Mouse (Mus musculus): ENCODE data around the gene Ggn. TPM values are rescaled to one million over a fixed set of nuclear protein-coding genes. Genes with fewer than 3 reads are reported as not detected.

Gene Ggn
- polyA plus RNA-seq, 1 experiment, result 16.0 TPM

DNA sequence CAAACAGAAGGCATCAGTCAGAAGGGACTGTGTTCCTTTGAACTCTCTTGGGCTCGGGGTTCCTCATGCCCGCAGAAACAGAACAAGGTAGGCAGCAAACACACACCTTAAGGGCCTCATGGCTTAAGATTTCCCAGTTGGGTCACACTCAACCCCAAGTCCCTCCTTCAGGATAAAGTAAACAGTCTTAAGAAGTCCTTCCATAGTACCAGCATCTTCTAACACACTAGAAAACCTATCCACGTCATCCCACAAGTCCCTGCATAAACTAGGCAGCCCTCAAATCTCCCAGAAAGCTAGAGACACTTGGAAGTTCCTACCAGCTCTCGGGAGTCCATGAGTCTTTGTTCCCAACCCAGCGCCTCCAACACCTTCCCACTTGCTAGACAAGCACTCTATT, 7.7 kb upstream of the Ggn start:
- Histone ChIP-seq H3K4me3 (replicated peaks) (no peak overlapping the region), H3K36me3 (replicated peaks; ENCODE audit: low read length) (peaks cover 72% of the 10 kb centered on the region), H3K27me3 (replicated peaks) (peaks cover 11% of the 10 kb centered on the region), H3K9me3 (no peaks in the 10 kb centered on the region), H3K4me1 (peaks cover 19% of the 10 kb centered on the region)
- TF ChIP-seq FLI1 (IDR thresholded peaks at IDR 0.05; ENCODE audit: low read length) (no peak), GATA1 (IDR thresholded peaks at IDR 0.05; ENCODE audit: borderline replicate concordance, low read length) (no peak)

DNA sequence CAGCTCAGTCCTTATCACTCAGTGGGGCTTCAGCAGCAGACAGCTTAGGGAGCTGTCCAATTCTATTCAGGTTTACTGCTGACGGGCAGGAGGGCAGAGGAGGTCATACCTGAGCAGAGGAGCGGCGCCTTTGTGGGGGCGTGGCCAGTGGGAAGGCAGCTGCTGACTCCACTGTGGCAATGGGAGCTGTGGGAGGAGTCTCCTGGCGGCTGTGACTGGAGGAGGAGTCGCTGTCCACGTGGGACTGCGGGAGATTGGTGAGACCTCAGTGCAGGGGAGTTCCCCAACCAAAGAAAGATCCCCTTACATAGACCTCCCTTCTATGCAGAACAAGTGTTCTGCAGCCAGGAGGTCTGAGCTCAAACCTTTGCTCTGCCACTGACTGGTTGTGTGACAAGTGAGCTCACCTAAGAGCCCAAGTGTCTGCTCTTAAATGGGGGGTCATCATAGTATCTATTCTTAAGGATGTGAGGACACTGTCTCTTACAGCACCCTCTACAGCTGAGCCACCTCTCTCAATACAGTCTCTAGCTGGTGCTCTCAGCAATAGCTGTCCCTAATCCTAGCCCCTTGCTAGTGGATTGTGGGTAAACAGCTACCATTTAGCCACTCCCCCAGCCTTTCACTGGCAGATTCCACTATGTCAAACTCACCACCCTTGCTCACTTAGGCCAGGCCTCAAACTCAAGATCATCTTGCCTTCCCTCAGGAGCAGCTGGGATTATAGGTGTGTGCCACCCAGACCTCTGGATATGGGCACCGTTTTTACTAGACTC, 7.1 kb upstream of the Ggn start:
- Histone ChIP-seq H3K36me3 (replicated peaks; ENCODE audit: low read length) (peaks cover 71% of the 10 kb centered on the region), H3K4me3 (replicated peaks) (peak overlapping the region; percentile 70), H3K9me3 (no peaks in the 10 kb centered on the region), H3K4me1 (peaks cover 25% of the 10 kb centered on the region), H3K27me3 (replicated peaks) (peaks cover 10% of the 10 kb centered on the region)
- TF ChIP-seq GATA1 (IDR thresholded peaks at IDR 0.05; ENCODE audit: borderline replicate concordance, low read length) (no peak), FLI1 (IDR thresholded peaks at IDR 0.05; ENCODE audit: low read length) (no peak)

DNA sequence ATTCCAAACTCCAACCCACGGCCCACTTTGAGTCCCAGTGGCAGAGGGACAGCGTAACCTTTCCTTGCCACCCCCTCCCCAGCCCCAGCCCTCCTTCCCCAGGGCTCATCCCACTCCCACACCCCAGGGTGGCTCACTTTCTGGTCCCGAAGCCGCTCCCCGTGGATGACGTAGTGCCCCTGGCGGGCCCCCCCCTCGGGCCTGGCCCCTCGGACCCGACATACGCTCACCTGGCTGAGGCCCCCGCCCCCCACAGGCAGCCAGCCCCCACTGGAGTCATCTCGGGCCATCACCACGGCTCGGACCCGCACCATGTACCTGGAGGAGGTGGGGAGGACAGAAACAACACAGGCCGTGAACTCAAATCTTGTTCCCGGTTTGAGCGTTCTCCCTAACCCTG, 2.4 kb upstream of the Ggn start:
- peaks cover 61% of the 10 kb centered on the region for H3K4me1 ChIP-seq
- H3K27me3 ChIP-seq (replicated peaks), result peaks cover 2% of the 10 kb centered on the region
- no peak overlapping the region for H3K4me3 ChIP-seq (replicated peaks)
- TF ChIP-seq GATA1 (IDR thresholded peaks at IDR 0.05; ENCODE audit: borderline replicate concordance, low read length) (no peak), FLI1 (IDR thresholded peaks at IDR 0.05; ENCODE audit: low read length) (no peak)
- H3K36me3 ChIP-seq (replicated peaks; ENCODE audit: low read length), result peaks cover 53% of the 10 kb centered on the region
- no peaks in the 10 kb centered on the region for H3K9me3 ChIP-seq

DNA sequence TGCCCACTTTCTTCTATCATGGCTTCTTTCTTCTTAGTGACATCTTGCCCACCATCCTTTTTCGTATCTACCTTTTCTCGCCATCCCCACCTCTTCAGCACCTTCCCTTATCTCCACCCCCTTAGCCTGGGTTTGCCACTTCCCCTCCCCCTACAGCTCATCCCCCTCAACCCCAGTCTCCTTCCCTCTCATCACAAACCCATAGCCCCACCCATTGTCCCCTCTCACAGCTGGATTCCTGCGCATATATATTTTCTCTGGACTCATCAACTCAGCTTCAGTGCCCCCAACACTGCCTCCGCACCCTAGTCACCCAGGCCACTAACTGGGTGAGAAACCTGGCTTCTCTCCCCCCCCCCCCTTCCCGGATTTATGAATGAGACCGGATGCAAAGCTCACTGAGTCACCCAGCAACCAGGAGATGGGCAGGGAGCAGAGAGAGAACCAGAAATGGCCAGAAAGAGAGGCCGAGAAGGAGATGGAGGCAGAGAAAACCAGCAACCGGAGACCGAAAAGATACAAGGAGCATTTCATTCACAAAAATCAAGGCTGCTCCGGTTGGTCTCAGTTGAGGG, 1.8 kb upstream of the Ggn start:
- Histone ChIP-seq H3K4me3 (replicated peaks) (peak overlapping the region; percentile 95), H3K27me3 (replicated peaks) (peaks cover 2% of the 10 kb centered on the region), H3K9me3 (no peaks in the 10 kb centered on the region), H3K4me1 (peaks cover 61% of the 10 kb centered on the region), H3K36me3 (replicated peaks; ENCODE audit: low read length) (peaks cover 53% of the 10 kb centered on the region)
- TF ChIP-seq FLI1 (IDR thresholded peaks at IDR 0.05; ENCODE audit: low read length) (no peak), GATA1 (IDR thresholded peaks at IDR 0.05; ENCODE audit: borderline replicate concordance, low read length) (no peak)

DNA sequence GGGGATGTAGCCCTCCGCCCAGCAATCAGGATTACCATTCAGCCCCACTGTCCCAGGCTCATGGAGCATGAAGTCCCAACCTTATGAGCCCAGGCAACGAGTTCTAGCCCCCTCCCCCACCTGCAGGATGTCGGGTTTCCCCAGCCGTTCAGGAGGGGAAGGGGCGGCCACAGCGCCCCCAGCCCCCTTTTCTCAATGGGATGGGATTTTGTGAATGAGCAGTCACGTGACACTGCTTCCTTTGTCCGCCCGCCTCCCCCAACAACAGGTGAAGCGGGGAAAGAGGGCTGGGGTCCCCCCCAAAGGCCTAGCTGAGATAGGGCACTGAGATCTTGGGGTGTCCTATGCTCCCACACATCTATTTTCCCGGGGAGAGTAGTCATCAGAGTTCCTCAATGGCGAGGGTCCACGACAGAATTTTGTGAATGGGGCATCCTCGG, 1.2 kb upstream of the Ggn start:
- Histone ChIP-seq H3K9me3 (no peaks in the 10 kb centered on the region), H3K4me1 (peaks cover 61% of the 10 kb centered on the region), H3K36me3 (replicated peaks; ENCODE audit: low read length) (peaks cover 54% of the 10 kb centered on the region), H3K4me3 (replicated peaks) (peak overlapping the region; percentile 95), H3K27me3 (replicated peaks) (peaks cover 2% of the 10 kb centered on the region)
- TF ChIP-seq GATA1 (IDR thresholded peaks at IDR 0.05; ENCODE audit: borderline replicate concordance, low read length) (no peak), FLI1 (IDR thresholded peaks at IDR 0.05; ENCODE audit: low read length) (no peak)

DNA sequence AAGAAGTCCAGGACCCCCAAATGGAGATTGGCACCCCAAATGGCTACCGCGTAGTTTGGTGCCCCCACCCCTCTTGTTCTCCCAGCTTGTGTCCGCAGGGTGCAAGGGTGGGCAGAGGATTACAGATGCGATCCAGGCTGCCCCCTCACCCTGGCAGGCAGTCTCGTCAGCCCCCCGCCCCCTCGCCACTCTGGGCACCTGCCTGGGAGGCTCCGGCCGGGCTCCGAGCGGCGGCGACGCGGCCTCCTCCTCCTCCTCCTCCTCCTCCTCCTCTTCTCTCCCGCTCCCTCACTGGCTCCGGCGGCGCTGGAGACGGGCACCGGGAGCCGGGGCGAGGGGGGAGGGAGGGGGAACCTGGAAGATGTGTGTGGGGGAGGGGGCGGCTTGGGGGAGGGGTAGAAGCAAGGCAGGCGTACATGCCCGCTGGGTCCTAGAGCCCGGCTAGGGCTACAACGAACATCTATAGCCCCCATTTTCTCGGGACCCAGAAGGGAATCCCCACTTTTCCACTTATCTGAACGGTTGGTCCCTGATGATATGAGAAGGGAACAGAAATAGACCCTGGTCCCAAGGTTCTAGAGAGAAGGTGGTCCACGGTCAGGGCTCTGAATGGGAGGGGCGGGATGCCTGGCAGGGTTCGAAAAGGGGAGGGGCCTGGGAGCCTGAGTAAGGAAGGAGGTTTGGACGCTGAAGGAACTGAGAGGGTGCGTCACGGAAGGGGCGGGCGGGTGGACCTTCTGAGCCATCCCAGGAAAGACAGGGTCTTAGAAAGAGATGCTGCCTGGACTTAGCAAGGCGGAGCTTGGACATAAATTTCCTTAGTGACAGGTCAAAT, 562 bp upstream of the Ggn start:
- Histone ChIP-seq H3K36me3 (replicated peaks; ENCODE audit: low read length) (peaks cover 56% of the 10 kb centered on the region), H3K4me3 (replicated peaks) (peak overlapping the region; percentile 95), H3K4me1 (peaks cover 61% of the 10 kb centered on the region), H3K9me3 (no peaks in the 10 kb centered on the region), H3K27me3 (replicated peaks) (peaks cover 2% of the 10 kb centered on the region)
- no peak for TF ChIP-seq GATA1 (IDR thresholded peaks at IDR 0.05; ENCODE audit: borderline replicate concordance, low read length)
- no peak for TF ChIP-seq FLI1 (IDR thresholded peaks at IDR 0.05; ENCODE audit: low read length)

DNA sequence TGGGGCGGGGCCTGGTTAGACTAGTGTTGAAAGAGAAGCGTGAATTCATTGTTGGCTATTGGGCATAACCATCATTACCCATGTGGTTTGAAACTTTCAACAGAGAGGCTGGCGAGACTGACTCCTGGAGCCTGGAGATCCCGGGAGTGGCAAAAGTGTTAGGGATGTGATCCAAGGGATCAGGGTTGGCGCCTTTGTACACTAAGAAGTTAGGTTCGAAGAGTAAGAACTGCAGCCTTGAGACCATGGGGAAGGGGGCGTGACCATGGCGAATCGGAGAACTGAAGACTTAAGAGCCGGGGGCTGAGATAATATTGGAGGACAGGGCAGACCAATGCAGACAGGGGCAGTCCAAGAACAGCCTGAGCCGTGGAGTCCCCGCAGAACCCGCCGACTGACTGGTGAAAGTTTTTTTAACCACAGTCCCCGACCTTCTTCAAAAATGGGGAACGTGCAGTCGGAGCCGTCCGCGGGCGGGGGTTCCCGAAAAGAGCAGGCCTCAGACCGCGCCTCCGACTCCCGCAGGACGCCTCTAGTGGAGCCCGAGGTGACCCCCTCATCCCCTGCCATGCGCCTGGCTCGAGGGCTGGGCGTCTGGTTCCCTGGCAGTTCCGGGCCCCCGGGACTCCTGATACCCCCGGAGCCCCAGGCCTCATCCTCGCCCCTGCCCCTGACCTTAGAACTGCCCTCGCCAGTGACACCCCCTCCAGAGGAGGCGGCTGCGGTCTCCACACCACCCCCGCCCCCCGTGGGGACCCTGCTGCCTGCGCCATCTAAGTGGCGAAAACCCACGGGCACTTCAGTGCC, 948 bp downstream of the Ggn start:
- Histone ChIP-seq H3K36me3 (replicated peaks; ENCODE audit: low read length) (peaks cover 58% of the 10 kb centered on the region), H3K4me3 (replicated peaks) (peak overlapping the region; percentile 95), H3K27me3 (replicated peaks) (peaks cover 2% of the 10 kb centered on the region), H3K9me3 (no peaks in the 10 kb centered on the region), H3K4me1 (peaks cover 73% of the 10 kb centered on the region)
- no peak for TF ChIP-seq GATA1 (IDR thresholded peaks at IDR 0.05; ENCODE audit: borderline replicate concordance, low read length)
- TF ChIP-seq FLI1 (IDR thresholded peaks at IDR 0.05; ENCODE audit: low read length), result no peak

DNA sequence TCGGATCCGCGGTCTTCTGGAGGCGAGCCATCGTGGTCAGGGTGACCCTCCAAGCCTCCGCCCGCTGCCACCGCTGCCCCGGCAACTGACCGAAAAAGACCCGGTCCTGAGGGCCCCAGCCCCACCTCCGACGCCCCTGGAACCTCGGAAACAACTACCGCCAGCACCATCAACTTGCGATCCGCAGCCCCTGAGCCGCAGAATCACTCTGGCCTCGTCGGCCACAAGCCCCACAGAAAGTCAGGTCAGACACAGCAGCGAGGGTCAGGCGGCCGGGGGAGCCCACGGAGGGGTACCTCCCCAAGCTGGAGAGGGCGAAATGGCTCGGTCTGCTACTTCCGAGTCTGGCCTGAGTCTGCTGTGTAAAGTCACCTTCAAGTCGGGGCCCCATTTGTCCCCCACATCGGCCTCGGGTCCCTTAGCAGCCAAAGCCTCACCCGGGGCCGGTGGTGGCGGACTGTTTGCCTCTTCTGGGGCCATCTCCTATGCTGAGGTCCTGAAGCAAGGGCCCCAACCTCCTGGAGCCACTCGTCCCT, 1.6 kb downstream of the Ggn start:
- peaks cover 2% of the 10 kb centered on the region for H3K27me3 ChIP-seq (replicated peaks)

More for the DNA sequence above, 1.6 kb downstream of the Ggn start:
- H3K4me1 ChIP-seq, result peaks cover 78% of the 10 kb centered on the region
- H3K36me3 ChIP-seq (replicated peaks; ENCODE audit: low read length), result peaks cover 58% of the 10 kb centered on the region
- TF ChIP-seq GATA1 (IDR thresholded peaks at IDR 0.05; ENCODE audit: borderline replicate concordance, low read length), result no peak
- TF ChIP-seq FLI1 (IDR thresholded peaks at IDR 0.05; ENCODE audit: low read length), result no peak
- H3K4me3 ChIP-seq (replicated peaks), result peak overlapping the region; percentile 95
- no peaks in the 10 kb centered on the region for H3K9me3 ChIP-seq

All from megakaryocyte, embryonic 14.5 days (primary cell).